Mouse (Mus musculus) gastrocnemius, adult 8-10 months (tissue): Measurements from ENCODE around the gene Pcdh19. TPM values are rescaled to one million over a fixed set of nuclear protein-coding genes. Genes with fewer than 3 reads are reported as not detected.

Experiments used
- DNase-seq, 2 experiments: peaks; one replicate each; pipeline ENCODE4 v3.0.0; 2022; ENCODE audit warnings: low spot score in 2 of 2
- total RNA-seq, 4 experiments: library from RNA; stranded (reverse); gene quantifications; 2 replicates each; pipeline ENCODE4 v1.2.4; 2022

The Pcdh19 gene
- total RNA-seq, 4 experiments from 2014 or later, result 2.5 to 3.2 (median 2.6) TPM

DNA sequence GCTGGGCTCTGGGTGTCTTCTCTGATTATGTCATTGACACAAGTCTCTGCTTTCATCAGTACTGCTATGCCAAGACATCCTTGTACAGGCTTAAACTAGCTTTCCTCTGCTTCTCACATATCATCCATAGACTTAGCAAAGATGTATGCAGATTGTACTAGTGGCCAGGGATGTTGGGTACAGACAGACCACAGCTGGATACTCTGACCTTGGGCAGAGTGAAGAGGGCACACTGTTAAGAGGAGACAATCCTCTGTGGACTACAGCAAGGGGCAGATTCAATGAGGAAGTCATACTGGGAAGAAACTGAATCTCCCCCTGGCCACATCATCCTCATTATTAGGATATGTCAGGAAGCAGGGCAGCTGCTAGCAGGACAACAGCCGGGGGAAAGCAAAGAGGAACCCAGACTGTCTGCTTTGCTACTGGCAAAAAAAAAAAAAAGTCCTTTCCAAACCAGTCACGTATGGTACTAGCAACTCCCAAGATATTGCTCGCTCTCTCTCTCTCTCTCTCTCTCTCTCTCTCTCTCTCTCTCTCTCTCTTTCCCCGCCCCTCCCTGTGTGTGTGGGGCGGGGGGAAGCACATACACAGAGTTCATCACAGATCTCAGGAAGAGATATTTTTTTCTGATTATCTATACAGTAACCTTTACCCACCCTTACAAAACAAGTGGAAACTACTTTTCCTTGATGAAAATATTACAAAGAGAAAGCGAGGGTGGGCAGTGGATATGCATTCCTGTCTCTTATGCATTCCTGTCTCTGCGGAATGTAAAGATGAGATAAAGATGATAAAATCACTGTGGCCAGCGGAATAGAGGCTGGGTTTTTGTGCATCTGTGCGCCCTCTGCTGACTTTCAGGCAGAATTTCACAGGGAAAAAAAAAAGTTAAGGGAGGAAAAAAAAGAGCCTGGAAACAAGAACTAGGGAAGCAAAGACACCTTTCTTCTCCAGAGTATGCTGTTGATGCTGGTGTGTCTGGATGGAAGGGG, 31.2 kb downstream of the Pcdh19 start:
- DNase-seq, result no peak

DNA sequence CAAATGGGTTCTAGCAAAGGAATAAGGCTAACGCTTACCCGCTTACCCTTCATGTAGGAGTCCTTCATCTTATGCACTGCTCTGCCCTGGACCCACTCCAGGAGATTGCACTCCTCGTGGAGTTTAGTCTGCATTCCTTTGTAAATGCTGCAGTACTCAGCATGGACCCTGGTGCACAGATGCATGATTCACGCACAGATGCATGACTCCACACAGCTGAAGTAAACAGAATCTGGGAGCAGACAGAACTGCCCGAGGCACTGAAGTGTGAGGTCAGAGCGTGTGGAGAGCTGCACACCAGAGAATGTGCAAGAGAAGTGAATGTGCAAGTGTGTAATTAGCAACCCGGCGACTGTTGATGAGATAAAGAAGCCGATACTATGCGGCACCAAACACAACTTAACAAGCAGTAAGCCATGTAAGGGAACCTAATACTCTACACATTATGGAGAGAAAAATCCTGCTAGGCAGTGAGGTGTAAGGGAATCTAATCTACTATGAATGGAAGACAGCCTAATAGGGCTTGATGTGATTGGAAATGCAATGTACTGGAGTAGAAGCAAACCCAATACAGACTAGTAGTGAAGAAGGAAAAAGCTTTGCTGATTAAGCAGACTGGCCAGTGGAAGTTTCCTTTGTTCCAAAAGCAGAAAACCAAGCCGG, 32.8 kb downstream of the Pcdh19 start:
- DNase-seq, result no peak

DNA sequence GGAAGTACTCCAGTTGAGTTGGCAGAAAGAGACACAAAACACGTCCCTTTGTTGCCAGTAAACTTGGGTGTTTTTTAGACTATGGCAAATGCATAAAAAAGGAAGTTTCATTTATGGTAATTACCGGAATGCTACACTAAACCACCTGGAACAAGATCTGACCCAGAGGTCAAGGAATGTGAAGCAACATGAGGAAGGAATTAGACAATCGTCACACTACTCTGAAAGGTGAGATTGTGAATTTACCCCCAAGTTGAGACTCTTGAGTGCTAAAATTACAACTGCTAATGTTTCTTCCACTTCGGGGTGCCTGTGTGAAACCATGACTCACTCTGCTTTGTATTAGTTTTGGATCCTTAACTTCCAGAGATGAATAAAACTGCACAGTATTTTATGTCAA, 33.6 kb downstream of the Pcdh19 start:
- DNase-seq, result no peak

DNA sequence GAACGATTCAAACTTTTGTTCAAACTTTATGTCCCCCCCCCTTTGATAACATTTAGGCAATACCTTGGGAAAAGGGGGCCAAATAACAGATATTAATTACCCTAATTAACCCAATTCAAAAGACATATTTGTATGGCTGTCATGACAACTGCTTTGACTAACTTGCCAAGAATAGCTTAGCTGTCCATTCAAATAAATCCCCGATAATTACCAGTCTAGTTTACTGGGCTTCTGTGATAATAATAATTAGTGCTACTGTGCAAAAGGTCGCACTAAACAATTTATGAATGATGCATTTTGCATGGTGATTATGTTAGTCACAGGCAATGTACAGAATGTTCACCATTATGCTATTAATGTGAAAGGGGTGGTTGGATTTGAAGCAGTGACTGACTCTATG, 35.7 kb downstream of the Pcdh19 start:
- no peak for DNase-seq

DNA sequence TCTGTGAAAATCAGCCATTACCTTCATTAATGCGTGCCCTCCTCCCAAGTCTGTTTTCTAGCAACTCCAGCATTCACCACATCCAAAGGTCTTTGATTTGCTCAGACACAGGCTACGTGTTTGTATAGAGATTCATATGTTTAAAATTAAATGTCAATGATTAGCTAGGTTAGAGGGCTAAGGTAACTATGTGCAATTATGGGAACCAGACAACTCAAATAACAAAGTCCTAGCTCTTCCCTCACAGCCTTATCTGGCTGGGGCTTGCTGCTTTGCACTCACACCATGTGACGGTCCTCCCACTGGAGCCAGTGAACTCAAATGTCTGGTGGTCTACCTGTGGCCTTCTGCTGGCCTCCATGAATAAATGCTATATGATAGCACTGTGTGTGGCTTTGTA, 38.4 kb downstream of the Pcdh19 start:
- DNase-seq, result no peak

DNA sequence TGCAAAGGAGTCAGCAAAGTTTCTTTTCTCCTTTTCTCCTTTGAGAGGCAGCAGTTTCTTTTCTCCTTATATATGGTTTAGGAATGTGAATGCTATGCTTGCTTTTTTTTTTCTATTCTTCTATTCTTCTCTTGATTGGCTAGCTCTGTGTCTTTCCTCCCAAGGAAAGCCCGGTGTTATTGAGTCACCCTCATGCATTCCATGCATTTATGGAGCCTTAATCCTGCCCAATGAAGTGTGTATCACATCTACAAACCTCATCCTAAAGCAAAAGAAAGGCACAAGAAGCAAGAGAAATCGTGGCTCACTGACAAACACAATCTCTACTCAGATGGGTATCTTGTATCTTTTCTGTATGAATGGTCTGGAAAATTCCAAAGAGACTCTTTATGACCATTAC, 41.0 kb downstream of the Pcdh19 start:
- no peak for DNase-seq

DNA sequence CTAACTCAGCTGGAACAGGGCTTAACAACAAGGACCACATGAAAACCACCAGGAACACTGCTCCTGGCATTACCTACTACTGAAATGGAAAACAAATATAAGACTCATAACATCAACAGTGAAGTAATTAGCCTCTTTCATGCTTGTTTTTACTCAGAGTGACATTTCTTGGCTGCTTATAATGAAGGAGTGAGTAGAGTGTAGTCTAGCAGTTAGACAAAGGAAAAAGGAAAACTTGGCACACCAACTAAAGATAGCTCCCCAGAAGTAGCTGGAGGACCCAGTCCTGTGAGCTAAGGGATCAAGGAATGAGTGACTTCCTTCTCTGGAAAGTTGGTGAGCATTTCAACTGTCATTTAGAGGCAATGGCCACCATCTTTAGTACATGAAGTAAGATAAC, 49.3 kb downstream of the Pcdh19 start:
- DNase-seq, result no peak

DNA sequence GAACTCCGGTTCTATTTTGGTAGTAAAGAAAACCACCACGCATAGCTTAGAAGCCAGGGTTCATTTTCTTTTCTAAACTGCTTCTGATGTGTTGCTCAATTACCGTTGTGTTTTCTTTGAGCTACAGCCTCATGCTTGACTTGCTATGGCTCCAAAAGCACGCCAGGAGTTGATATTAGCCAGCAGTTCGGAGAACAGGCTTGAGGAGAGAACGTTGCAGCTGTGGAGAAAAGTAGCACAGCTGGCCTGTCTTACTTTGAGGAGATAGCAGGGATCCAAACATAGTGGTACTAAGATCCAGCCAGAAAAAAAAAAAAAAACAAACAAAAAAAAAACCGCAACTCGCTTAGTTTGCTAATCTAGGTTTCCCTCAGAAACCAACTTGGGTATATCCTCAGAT, 59.2 kb downstream of the Pcdh19 start:
- DNase-seq, result no peak

DNA sequence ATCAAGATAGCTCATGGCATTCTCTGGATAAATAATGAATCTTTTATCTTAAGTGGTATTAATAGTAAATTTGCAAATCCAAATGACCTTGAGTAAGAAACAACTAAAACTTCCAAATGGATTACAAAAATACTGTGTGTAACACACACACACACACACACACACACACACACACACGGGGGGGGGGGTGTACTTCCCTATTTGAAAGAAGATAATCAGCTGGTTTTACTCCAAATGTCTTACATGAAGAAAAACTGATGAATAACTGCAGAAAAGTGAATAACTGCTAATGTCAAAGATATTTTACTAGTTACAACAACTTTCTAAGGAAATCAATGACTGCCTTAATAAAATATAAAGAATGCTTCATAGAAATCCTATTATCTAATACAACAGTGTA, 70.6 kb downstream of the Pcdh19 start:
- no peak for DNase-seq

DNA sequence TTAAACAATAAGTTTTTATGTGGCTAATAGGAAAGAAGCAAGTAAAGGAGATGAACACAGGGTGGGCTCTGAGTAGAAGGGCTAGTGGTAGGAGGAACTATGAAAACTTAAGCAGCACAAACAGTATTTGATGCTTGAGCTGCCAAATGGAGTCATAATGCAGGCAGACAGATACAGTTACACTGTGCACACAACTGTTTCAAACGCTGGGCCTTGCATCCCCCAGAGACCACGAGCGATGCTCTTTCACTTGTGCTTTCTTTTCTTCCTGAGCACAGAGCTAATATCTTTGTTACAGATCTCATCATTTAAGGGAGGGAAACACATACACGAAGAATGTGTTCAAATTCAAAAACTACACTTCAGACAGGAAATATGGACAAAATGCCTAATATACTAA, 83.0 kb downstream of the Pcdh19 start:
- no peak for DNase-seq

DNA sequence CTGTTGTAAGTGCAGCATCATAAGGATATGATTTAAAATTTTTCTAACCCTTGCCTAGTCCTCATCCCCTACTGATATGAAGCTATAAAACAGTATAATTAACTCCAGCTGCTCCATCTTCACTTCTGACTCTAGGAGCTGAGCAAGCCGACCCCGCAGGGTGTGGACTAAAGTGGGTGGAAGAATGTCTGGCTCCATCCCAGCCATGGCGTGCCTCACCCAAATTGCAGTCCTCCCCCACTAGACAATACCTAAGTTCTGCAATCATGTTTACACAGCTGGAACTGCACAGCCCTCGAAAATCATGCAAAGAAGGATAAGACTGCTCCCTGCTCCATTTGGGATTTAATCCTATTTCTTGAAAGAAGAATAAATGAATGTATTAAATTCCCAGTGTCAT, 84.5 kb downstream of the Pcdh19 start:
- DNase-seq, result peak in 1 of 2 experiments; percentile 40

DNA sequence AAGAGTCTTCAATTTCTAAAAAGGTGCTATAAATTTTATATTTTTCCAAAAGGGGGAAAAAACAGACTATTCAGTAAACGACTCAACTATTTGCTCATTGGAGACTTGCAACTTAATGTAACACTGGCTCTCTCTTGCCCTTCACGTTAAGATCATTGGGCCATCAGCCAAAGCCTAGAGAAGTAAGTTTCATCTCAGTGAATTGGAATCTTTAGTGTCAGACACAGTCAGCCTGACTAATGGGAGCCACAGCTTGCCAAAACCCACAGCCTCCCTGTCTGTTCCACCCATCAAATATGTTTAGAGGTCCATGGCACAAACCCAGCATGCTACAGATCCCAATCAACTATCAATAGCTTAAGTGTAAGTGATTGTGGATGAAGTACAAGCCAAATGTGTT, 86.7 kb downstream of the Pcdh19 start:
- no peak for DNase-seq

DNA sequence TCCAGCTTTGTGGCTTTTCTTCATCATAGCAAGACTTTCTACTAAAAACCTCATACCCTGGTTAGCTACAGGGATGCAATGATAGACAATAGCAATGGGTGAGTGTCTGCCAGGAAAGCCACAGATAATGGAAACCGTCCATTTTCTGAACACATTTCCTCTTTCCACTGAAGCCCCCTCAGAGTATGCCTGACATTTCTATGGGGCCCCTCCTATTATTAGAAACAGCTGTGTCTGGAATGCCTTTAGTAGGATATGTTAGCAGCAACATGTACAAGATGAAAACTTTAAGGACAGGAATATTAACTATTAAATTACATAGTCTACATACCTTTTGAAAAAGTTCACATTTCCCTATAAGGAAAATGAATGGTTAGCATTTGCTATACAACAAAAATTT, 87.1 kb downstream of the Pcdh19 start:
- DNase-seq, result no peak

DNA sequence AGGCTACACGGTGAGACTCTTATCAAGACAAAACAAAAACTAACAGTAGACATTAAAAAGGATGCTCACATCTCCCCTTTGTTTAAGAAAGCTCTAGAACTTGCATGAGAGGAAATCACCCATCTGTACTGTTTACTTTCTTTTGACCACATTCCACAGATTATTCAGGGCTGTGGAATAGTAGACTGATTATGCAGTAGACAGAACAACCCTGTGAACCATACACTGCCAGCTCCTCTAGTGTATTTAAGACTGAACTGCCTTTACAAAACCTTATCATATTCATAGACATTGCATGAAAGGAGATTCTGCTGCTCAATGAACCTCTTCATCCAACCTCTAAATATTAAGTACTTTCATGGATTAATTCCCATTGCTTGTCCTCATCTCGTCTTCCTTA, 87.6 kb downstream of the Pcdh19 start:
- no peak for DNase-seq

DNA sequence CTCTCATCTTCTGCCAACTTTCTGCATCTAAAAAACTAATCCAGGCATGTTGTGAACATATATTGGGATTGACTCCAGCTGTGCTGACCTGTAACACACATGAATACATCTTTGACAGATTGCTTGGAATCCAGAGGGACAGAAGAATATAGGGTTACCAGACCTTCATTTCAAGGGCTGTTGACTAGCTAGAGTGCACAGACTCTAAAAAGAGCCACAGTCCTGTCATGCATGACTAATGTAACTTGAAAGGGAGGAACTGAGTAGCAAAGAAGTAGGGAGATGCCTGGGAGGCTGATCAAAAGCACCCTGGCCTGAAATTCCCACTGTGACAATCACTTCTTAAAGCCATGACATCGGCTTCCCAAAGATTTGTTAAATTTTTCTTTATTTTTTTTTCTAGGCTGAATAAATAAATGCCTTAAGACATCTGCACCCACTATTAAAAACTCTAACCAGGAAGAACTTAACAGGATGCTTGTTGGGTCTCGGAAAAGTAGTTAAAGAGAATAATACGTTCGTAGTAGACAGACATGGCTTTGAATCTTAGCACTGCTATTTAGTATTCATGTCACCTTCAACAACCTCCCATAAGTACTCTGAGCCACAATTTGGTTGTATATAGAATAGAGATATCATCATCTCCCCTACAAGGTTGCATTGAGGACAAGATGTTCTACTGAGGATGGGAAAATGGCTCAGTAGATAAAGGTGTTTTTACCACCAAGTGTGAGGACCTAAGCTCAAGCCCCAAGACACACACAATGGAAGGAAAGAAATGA, 113.0 kb downstream of the Pcdh19 start:
- no peak for DNase-seq

DNA sequence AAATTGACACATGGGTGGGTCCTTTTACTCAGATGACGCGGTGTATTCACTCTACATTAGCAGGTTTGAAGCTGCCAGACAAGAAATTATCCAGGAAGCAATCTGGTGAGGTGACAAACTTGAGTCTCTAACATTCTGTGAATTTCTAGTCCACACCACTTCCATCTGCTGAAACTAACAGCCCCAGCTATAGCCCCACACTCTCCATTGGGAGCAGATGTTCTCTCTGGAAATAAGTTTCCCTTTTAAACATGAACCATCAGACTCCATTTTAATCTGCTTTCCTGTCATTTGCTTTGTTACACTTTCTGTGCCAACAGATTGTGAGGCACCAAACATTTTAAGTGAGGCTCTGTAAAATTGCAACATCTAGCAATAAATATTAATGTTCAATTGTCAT, 123.4 kb downstream of the Pcdh19 start:
- no peak for DNase-seq

Other genes starting within 250 kb of the Pcdh19 start
- gene Tnmd, start 162.0 kb upstream of the Pcdh19 start, total RNA-seq, result 10 to 100 TPM in 1 of 4 experiments, 1 to 10 TPM in 3; 1.8 to 12.0 (median 3.2) TPM
- gene Tspan6, start 209.4 kb upstream of the Pcdh19 start, total RNA-seq, result 1 to 10 TPM; 2.1 to 2.6 (median 2.3) TPM
- 1 to 10 TPM; 1.1 to 2.8 (median 1.8) TPM for gene Srpx2, start 219.4 kb upstream of the Pcdh19 start, total RNA-seq